Mouse (Mus musculus) adrenal gland, adult 10 weeks (tissue): Measurements from ENCODE around the gene Lgsn. TPM values are rescaled to one million over a fixed set of nuclear protein-coding genes. Genes with fewer than 3 reads are reported as not detected.

Experiments used
- polyA plus RNA-seq: library from polyadenylated mRNA; stranded (reverse); fragments of 350-450 nt; fragmentation: Illumina TruSeq; extraction: RNeasy Lipid Tissue Mini Kit (QIAGEN cat#74804); gene quantifications from one replicate; pipeline ENCODE4 v1.2.3, GENCODE M21; 2014; ENCODE audit warnings: low read depth, low replicate concordance

The Lgsn gene
- not detected for polyA plus RNA-seq

DNA sequence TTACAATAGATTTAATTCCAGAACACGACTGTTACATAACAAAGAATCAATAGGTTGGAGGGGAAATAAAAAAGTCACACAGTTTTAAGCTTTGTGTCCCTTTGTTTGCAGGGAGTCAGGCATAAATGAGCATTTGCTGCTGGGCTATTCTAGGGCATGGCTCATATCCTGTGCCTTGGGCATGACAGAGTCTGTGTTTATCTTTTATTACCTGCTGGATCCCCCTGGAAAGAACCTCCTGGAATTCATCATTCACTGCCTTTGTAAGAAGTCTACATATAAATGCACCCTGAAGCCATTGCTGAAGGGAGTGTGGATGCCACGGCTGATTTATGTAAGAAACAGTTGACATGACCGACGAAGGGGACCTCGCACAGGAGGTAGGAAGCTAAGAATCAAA lies at the start of gene Lgsn:
Gene Lgsn (plus strand): TSS at position 301 of the 400 bp plus-strand sequence.

DNA sequence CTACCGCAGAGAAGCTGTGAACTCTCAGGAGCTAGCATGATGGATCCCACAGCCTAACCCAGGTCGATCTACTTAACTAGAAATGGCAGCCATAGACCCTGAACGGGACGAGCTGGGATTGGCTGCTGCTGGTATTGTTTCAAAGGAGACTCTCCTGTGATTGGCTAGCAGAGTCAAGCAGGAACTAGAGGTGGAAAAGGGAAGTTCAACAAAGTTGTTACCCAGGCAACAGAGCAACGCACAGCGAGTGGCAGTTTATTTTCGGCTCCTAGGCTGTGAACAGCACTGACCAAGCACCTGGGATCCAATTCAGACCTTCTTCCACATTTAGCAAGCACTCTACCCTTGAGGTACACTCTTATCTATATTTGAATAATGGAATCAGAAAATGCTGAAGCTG lies 46.4 kb downstream of the Lgsn start, which contains the start of the genes 4931428L18Rik and Pih1d3:
Gene 4931428L18Rik (minus strand): TSS at position 121 of the 400 bp plus-strand sequence.
Gene Pih1d3 (plus strand): TSS at position 275 of the 400 bp plus-strand sequence.

Other genes starting within 250 kb of the Lgsn start
- not detected for gene AC153137.1, start 198.4 kb upstream of the Lgsn start, polyA plus RNA-seq
- not detected for gene 4931428L18Rik, start 46.3 kb downstream of the Lgsn start, polyA plus RNA-seq
- gene Pih1d3, start 46.4 kb downstream of the Lgsn start, polyA plus RNA-seq = not detected